Mouse (Mus musculus) small intestine, adult 2 months (tissue): ENCODE data around the gene Acoxl. TPM values are rescaled to one million over a fixed set of nuclear protein-coding genes. Genes with fewer than 3 reads are reported as not detected.

Source experiments
- H3K27ac ChIP-seq: fragments of 200-500 bp; 2 replicates; pipeline ENCODE4 v1.5.1; 2012; ENCODE audit warnings: low read depth, low read length, control low read depth, inconsistent platforms; ENCODE audit not compliant: insufficient read depth
- H3K27me3 ChIP-seq: fragments of 200-500 bp; 2 replicates; pipeline ENCODE4 v1.6.1; 2012; ENCODE audit warnings: mild to moderate bottlenecking, moderate library complexity, low read length, inconsistent platforms; ENCODE audit not compliant: control insufficient read depth, insufficient read depth
- H3K36me3 ChIP-seq: fragments of 200-500 bp; 2 replicates; pipeline ENCODE4 v1.6.1; 2012; ENCODE audit warnings: mild to moderate bottlenecking, low read length, control low read depth, inconsistent platforms; ENCODE audit not compliant: control insufficient read depth, insufficient read depth
- H3K4me1 ChIP-seq: fragments of 200-500 bp; 2 replicates; pipeline ENCODE4 v1.6.1; 2012; ENCODE audit warnings: low read length, inconsistent platforms, mixed read lengths; ENCODE audit not compliant: control insufficient read depth, insufficient read depth, insufficient read length
- H3K4me3 ChIP-seq: fragments of 200-500 bp; 2 replicates; pipeline ENCODE4 v1.5.1; 2012; ENCODE audit warnings: low read depth, mild to moderate bottlenecking, control low read depth, inconsistent platforms, low read length, moderate library complexity
- CTCF ChIP-seq: fragments of 200-500 bp; IDR thresholded peaks from 2 replicates; pipeline ENCODE4 v1.5.1; 2012; ENCODE audit warnings: low read depth, mild to moderate bottlenecking, control low read depth, inconsistent platforms, low read length, moderate library complexity, mixed read lengths; ENCODE audit not compliant: insufficient replicate concordance, insufficient read length; ENCODE audit errors: extremely low read depth
- POLR2A ChIP-seq: fragments of 200-500 bp; IDR thresholded peaks from 2 replicates; pipeline ENCODE4 v1.6.1; 2012; ENCODE audit warnings: low read depth, mild to moderate bottlenecking, control low read depth, inconsistent platforms, low read length, moderate library complexity
- WGBS: fragments of 180-500 bp; shearing (Covaris S2); methylation state at CpG from one replicate; pipeline ENCODE4 v1.1.7; 2018; 5-methylcytosine and 5-hydroxymethylcytosine counted together
- polyA plus RNA-seq: library from polyadenylated mRNA; depleted of rRNA; stranded (reverse); fragments of >200 nt; gene quantifications from 2 replicates; pipeline ENCODE4 v1.2.3, GENCODE M21; 2012

Gene Acoxl
- polyA plus RNA-seq, 1 experiment = 0.23 TPM

DNA sequence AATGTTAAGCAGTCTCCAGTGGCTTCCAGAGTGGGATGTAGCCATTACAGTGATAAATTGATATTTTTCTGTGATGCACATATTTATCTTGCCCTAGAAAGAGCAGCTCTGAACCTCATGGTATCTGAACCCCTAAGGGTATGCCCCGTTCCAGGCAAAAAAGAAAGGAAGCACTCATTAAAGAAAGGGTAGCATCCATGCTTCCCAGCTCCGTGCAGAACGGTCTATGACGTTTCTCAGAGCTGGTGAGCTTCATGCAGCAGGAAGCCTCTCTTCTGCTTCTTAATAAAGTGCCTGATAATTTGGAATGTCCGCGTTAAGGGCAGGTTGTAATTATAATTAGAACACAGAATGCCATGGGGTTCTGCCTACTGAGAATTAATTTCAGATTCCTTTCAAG lies 240.6 kb downstream of the Acoxl start:
- no peaks in the 10 kb centered on the region for H3K36me3 ChIP-seq
- H3K4me3 ChIP-seq = no peak overlapping the region
- TF ChIP-seq CTCF = no peak
- TF ChIP-seq POLR2A = no peak
- 82% methylated on average over 6 of the region's 6 CpGs for WGBS
- no peaks in the 10 kb centered on the region for H3K27me3 ChIP-seq
- H3K27ac ChIP-seq = no peak overlapping the region
- no peaks in the 10 kb centered on the region for H3K4me1 ChIP-seq

DNA sequence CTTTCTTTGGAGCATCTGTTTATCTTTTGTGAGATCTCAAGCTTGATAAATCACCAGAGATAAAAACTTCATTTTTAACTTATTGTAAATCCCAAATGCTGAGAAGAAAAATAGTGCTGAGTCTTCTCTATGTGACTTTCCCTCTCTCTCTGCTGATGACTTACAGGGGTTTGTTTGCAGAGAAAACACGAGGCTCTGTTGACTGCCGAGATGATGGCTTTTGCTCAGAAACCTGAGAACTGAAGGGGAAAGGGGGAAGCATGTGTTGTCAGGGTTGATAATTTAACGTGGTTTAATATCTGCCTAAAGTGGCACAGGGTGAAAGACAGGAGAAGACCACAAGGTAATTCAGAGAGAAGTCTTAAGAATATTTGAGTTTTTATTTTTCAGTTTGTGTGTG lies 245.2 kb downstream of the Acoxl start:
- H3K27me3 ChIP-seq = no peaks in the 10 kb centered on the region
- H3K27ac ChIP-seq = no peak overlapping the region
- 18% methylated on average over 3 of the region's 3 CpGs for WGBS
- H3K4me3 ChIP-seq = no peak overlapping the region
- no peaks in the 10 kb centered on the region for H3K4me1 ChIP-seq
- no peaks in the 10 kb centered on the region for H3K36me3 ChIP-seq
- TF ChIP-seq POLR2A = no peak
- no peak for TF ChIP-seq CTCF

DNA sequence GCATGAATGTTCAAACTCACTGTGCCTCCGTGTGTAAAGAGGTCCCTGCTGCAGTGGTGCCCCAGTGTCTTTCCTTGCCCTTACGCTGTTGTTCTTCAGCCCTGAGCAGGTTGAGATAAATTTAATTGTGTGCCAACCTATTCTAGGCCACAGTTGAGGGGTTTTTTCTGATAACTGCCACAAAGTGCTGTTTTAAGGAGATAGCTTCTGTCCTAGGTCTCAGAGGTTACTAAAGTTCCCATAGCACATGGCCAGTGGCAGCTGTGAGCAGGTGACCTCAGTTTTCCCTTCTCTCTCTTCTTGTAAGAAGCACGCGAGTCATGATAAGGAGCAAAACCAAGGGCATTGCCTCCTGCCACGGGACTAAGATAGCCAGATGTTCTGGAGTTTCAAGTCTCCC lies 245.9 kb downstream of the Acoxl start:
- H3K4me1 ChIP-seq = no peaks in the 10 kb centered on the region
- TF ChIP-seq POLR2A = no peak
- TF ChIP-seq CTCF = no peak
- H3K36me3 ChIP-seq = no peaks in the 10 kb centered on the region
- H3K27me3 ChIP-seq = no peaks in the 10 kb centered on the region
- 74% methylated on average over 5 of the region's 5 CpGs for WGBS
- H3K27ac ChIP-seq = no peak overlapping the region
- H3K4me3 ChIP-seq = no peak overlapping the region

DNA sequence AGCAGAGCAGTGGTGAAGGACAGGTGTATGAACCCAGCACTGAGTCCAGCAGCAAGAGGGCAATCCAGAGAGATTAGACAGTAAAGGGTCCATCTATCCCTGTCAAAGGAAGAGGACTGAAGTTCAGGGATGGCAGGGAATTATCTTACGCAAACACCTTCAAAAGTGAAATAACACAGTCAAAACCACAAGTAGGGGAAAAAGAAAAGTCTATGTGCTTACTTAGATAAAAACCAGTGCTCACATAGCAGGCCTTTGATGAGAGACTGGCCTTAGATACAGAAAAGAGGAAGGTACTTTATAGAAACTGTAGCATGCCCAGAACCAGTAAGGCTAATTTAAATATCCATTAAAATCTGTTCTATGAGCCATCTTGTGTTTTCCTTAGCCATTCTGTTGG lies 246.8 kb downstream of the Acoxl start:
- no peak overlapping the region for H3K4me3 ChIP-seq
- TF ChIP-seq POLR2A (no peak), CTCF (no peak)
- H3K36me3 ChIP-seq = no peaks in the 10 kb centered on the region
- no peaks in the 10 kb centered on the region for H3K4me1 ChIP-seq
- 95% methylated on average over 1 of the region's 1 CpGs for WGBS
- no peak overlapping the region for H3K27ac ChIP-seq
- no peaks in the 10 kb centered on the region for H3K27me3 ChIP-seq

- whole genome bisulfite sequencing = 37% methylated on average over 14 of the region's 14 CpGs
- TF ChIP-seq POLR2A (no peak), CTCF (no peak)
Observed at GRCm38 (mm10) chr2:128086301-128086886, 247.7 kb downstream of the Acoxl start.

DNA sequence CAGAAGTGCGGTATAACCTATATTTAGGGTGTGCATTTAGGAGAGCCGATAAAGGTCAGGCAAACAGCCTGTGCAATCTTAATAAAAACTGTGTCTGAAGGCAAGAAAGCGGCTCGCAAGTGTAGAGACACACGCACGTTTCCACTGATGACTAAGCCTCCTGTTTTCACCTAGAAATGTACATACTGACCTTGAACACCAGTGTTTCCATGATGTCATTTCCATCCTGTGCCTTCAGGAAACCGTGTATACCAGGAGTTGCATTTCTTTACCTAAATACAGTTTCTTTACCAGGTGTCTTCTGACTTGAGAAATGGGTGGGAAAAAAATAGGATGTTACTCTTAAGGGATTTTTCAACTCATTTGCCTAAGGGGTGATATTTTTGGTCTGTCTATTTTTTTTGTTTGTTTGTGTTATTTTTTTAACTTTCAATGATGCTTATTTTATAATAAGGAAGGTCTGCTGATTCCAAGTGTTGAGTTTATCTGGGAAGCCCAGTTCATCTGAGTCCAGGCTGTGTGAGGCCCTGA lies 248.4 kb downstream of the Acoxl start:
- Histone ChIP-seq H3K27ac (no peak overlapping the region), H3K36me3 (no peaks in the 10 kb centered on the region), H3K27me3 (no peaks in the 10 kb centered on the region), H3K4me1 (no peaks in the 10 kb centered on the region), H3K4me3 (no peak overlapping the region)
- TF ChIP-seq CTCF = no peak
- TF ChIP-seq POLR2A = no peak
- WGBS = 61% methylated on average over 7 of the region's 7 CpGs

More at GRCm38 (mm10) chr2:128086301-128086886, 247.7 kb downstream of the Acoxl start:
- no peak overlapping the region for H3K4me3 ChIP-seq
- H3K27me3 ChIP-seq = no peaks in the 10 kb centered on the region
- H3K36me3 ChIP-seq = no peaks in the 10 kb centered on the region
- no peak overlapping the region for H3K27ac ChIP-seq
- H3K4me1 ChIP-seq = no peaks in the 10 kb centered on the region

GRCm38 (mm10) chr2:128087798-128088545 lies 249.3 kb downstream of the Acoxl start:
- TF ChIP-seq POLR2A (no peak), CTCF (no peak)
- H3K4me3 ChIP-seq = no peak overlapping the region
- WGBS = 76% methylated on average over 8 of the region's 8 CpGs
- H3K4me1 ChIP-seq = no peaks in the 10 kb centered on the region
- H3K27ac ChIP-seq = no peak overlapping the region
- no peaks in the 10 kb centered on the region for H3K36me3 ChIP-seq
- H3K27me3 ChIP-seq = no peaks in the 10 kb centered on the region
